Mouse (Mus musculus): ENCODE measurements around the gene Mvb12a.

The Mvb12a gene

DNA sequence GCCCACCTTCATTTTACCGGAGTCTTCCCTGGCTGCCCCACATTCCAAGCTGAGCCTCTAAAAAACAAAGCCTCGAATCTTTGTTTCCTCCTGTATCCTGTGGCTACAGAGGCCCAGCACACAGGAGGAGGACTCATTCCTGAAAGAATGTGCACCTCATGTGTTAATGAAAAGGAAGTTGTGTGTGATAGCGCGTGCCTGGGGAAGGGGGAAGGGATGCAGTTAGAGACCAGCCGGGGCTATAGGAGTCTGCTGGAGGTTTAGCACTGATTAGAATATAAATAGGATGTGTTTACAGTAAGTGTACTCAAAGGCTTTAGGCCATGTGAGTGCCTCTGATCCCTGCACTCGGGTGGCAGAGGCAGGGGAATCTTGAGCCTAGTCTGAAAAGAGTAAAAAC lies 16.4 kb upstream of the Mvb12a start:
- no peak for DNase-seq (ENCODE audit: low read depth, low spot score)

DNA sequence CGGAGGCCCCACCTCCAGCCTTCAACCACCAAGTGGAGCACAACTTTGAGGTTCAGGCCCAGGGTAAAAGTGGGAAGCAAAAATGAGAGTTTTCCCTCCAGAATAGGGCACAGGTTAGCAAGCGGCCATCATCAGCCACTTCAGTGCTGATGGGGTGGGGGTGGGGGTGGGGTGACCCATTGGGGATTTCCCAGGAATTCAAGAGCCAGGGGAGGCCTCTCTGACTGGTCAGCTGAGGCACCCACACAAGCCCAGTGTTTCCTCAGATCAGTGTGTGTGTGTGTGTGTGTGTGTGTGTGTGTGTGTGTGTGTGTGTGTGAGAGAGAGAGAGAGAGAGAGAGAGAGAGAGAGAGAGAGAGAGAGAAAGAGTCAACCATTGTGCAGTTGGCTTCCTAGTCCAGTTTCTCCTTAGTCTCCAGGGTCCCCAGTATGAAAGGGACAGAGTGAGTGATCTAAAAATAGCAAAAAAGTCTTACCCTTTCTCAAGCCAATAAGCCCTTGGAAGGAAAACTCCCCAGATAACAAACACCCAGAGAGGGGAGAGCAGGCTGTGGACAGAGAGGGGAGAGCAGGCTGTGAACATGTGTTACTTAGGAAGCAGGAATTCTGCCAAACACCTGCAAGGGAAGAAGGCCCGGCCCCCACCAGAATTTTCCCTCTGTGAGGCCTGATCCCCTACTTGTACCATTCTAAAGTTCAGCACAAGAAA lies 15.4 kb upstream of the Mvb12a start:
- no peak for DNase-seq (ENCODE audit: low read depth, low spot score)

DNA sequence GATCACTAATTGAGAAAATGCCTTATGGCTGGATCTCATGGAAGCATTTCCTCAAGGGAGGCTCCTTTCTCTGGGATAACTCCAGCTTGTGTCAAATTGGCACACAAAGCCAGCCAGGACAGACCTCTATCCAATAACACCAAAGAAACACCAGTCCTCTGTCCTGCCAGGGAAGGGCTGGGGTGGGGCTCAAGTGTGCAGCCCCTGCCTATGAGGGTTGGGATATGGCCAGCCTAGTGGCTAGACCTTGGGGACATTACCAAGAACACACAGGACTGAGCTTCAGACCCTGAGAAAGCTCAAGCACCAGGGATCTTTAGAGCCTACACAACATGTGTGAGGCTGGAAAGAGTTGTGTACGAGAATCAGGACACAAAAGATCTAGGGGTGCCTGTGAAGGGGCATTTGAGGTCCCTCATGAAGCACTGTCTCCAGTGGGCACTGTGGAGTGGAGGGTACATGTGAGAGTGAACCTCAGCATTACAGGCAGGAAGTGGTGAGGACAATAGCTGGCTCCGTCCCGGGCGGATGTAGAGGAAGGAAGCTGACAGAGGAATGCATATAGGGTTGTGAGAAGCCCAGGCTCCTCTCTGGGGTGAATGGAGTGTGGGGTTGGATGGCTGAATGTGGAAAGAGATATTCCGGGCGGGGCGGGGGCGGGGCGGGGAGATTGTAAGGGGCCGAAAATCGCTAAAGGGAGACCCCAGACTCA lies 14.2 kb upstream of the Mvb12a start:
- peak; percentile 62 for DNase-seq (ENCODE audit: low read depth, low spot score)

DNA sequence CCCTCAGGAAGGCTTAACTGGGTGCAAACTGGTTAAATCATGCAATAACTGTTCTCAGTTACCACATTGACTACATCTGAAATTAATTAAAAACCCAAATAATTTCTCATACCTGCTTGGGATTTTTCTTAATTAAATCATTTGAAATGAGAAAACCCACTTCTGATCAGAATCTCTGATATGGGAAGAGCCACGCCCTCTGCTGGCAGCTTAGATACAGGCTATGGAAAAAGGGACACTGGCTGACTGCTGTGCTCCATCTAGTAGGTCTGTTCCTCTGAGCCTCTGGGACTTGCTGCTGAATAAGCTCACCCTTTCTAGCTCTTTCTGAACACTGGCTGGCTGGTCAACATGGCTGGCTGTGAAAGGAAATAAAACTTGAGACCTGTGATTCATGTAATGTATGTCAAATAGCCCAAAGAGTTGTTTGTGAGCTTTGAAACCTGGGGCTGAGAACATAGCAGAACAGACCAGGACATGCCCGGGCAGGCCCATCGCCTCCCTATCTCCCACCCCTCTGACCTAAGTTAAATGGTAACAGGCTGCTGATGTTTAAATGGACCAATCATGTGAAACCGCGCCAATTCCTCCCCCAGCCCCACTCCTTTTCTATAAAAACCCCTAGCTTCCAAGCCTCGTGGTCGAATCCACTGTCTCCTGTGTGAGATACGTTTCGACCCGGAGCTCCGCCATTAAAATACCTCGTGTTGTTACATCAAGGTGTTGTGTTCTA lies 11.8 kb upstream of the Mvb12a start:
- DNase-seq (ENCODE audit: low read depth, low spot score), result peak; percentile 44

DNA sequence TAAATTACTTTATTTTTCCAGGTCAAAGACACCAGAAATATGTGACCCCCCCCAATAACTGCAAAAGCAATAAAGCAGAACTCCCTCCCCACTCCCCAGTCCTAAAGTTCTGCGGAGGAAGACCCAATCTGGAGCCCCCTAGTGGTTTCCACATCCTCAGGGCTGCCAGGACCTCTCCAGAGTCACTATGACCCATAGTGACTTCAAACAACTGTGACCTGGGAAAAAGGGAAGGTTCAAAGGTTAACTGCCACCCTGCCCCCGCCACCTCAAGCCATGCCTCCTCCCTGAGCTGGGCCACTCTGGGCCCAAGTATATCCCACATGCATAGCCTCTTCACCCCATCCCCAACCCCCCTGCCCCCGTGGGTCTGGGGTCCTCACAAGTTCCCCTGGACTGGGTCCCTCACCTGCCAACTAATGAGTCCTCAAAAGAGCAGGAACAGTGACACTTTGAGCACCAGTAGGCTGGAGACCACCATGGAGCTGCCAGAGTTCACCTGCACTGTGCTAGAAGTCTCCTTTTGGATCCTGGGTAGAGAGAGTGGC lies 8.4 kb upstream of the Mvb12a start:
- DNase-seq (ENCODE audit: low read depth, low spot score), result no peak

DNA sequence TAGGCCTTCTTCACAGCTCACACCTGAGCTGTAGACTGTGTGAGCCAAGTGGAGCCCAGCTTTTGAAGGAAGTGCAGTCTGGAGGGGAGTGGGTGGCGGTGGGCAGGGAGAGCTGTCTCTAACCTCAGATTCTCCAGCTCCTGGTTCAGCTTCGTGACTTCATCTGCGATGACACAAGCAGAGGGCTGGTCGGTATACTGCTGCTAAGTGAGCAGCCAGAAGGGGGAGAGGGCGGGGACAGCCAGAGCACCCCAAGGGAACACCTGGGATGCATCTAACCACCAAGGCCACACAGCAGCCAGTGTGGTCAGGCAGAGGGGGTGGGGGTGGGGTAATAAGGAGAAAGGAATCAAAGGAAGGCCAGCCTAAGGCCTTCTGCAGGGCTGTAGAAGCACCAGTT lies 7.1 kb upstream of the Mvb12a start:
- peak; percentile 28 for DNase-seq (ENCODE audit: low read depth, low spot score)

DNA sequence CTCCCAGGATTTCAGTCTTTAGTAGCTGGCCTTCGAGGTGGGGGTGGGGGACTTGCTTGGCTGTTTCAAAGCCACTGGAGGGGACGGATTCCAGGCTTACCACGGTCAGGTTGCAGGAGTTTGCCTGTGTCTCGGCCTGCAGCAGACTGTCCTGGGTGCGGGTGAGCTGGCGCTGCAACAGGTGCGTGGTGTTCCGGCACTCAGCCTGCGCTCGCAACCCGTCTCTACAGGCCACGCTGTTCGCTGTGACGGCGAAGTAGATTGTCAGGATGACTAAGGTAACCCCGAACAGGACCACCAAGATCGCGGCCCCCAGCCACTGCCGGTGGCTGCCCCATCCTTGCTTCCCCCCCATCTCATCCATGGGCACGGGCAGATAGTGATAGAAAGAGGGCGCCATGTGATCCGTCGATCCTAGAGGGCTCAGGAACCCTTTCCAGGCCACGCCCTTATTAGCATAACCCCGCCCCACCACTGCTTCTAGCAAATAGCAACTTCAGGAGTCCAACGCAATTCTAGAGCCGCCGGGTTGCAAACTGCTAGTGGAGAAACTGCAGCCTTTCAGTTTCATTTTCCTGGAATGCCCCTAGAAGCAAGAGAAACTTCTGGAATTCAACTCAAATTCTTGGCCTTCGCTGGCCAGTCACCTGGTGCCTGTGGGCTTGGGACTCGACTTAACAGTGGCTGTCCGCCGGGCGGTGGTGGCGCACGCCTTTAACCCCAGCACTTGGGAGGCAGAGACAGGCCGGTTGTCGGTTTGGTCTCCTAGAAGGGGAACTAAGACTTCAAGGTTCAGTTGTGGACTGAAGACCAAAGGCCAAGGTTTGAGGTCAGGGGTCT lies 5.5 kb upstream of the Mvb12a start, which contains the start of gene Bst2:
TSS of gene Bst2 (minus strand) at position 429 of the 840 bp plus-strand sequence.
- peak; percentile 94 for DNase-seq (ENCODE audit: low read depth, low spot score)

DNA sequence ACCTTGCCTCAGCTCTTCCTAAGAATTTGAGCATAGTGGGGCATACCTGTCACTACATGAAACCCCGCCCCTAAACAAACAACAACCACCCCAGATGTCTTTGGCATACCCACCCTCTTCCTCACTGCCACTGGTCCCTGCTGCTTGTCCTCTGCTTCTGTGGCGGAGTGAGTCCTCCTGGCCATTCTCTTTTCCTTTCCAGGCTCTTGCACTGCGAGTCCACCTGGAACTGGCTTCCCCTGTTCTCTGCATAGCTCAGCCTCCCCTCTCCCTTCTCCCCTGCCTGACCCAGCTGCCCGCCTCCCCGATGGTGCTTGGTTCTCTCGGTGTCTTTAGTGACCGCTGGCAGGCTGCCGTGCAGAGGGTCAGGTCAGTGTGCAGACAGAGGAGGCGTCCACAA lies 1.0 kb downstream of the Mvb12a start:
- no peak for DNase-seq (ENCODE audit: low read depth, low spot score)

DNA sequence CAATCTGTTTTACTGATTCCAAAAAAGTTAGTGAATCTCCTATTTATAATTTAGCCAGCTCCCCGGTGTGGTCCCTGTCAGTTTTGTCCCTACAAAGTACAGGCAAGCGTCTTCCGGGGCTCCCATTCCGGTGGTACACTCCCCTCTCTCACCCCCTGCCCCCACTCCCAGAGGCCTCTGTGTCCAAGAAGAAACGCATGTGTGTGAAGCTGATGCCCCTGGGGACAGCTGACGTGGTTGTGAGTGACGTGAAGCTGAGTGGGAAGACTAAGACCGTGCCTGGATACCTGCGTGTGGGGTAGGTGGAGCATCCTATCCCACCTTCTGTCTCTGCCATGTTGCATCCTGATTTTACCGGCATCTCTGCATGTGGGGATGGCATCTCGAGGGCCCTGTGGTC lies 2.3 kb downstream of the Mvb12a start:
- DNase-seq (ENCODE audit: low read depth, low spot score), result no peak

DNA sequence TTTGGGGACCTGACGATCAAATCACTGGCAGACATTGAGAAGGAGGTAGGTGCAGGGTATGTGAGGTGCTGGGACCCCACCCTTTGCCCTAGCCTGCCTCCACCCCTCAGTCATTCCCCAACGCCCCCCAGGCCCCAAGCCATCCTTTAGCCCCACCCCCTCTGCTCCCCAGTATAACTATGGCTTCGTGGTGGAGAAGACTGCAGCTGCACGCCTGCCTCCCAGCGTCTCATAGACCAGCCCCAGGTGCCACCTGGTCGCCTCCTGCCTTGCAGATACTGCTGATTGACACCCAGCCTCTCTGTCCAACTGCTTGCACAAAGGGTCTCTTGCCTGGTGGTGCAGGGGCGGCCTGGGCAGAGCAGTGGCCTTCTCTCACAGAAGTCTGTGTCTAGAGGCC lies 4.9 kb downstream of the Mvb12a start:
- no peak for DNase-seq (ENCODE audit: low read depth, low spot score)

DNA sequence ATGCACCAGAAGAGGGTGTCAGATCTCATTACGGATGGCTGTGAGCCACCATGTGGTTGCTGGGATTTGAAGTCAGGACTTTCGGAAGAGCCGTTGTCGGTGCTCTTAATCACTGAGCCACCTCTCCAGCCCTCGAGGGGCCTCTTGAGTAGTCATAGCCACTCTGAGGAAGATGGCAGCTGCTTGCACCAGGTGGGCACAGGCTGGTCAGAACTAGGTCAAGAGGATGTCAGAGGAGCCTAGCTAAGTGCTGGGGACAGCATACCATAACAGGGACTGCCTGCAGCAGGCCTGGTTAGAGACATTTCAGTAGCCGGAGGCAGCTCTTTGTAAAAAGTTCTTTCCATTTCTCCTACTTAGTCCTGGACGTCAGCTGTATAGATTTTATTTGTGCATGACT lies 8.0 kb downstream of the Mvb12a start:
- DNase-seq (ENCODE audit: low read depth, low spot score), result no peak

DNA sequence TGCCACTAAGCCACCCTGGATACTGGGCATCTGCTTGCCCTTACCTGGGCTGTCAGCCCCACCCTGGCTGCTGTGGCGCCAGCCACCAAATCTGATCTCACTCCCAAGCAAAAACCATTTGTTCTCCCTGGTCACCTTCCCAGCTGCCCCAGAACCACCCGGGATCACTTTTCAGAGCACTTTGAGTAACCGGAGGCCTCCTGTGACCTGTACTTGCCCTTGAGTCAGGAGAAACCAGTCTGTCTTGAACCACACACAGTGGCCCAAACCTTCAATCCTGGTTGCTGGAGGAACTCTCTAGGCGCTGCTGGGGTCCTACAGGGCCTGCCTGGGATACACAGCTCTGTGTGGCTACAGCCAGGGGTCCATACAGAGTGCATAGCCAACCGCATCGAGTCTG lies 10.0 kb downstream of the Mvb12a start:
- DNase-seq (ENCODE audit: low read depth, low spot score), result no peak

DNA sequence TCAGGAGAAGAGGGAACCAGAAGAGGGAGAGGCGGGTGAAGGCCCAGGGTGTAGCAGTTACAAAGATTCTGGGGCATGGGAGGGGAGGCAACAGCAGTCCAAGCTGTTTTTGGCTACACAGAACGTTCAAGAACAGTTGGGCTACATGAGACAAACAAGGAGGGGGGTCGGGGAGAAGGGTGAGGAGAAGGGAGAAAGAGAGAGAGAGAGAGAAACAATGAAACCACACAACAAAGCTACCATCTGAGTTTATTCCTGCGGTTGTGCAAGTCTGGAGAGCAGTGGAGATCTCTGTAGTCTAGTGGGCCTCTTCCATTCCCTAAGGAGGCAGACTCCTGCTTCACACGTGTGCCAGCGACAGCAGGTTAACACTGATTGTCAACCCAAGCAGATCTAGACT lies 11.3 kb downstream of the Mvb12a start:
- DNase-seq (ENCODE audit: low read depth, low spot score), result no peak

DNA sequence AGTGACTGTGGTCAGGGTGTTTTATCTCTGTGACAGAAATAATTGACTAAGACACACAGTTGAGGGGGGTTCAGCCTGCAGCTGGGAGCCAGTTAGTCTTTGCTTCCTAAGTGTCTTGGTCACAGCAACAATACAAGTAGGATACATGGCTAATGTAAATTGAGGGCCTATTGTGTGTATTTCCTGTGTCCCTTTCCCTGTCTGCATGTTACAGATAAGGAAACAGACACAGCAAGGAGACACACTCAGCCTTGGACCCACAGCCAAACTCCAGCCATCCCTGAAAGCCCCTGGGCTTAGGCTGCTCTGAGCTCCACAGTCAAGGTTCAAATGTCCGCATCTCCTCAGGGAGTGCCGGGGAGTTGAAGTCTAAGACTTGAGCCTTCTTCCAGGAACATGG lies 11.9 kb downstream of the Mvb12a start:
- no peak for DNase-seq (ENCODE audit: low read depth, low spot score)

DNA sequence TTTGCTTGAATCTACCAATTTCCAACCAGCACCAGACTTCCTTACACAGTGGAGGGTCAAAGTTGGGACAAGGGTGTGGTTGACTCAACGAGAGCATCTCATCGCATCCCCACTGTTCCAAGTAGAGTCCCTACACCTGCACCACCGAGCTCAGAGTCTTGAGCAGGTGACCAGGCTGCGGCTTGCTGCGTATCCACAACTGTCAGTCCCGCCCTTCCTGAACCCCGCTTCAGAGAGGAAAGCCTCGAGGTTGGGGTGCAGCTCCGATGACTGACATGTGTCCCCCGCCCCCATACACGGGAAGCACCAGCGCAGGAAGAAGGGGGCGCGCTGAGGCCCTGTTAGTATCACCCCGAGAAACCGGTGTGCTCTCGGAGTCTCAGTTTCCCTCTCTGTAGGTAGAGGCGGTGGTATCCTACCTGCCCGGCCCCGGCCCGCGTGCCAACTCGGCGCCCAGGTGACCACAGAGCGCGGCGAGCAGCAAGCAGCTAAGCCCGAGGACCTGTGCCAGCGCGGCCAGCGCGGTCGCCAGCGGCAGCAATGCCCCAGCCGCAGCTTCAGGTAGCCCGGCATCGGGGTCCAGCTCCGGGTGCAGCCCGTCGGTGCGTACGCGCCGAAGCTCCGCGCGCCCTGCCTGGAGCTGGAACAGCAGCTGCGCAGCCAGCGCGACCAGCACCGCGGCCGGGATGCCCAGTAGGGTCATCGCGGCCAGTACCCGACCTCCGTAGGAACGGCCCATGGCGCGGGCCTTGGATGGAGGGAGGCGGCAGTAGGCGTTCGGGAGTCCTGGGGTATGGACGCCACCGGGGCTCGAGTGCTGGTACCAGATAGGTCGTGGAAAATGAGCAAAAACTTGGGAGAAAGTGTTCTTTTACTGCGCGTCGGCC lies 15.6 kb downstream of the Mvb12a start, which contains the start of gene Tmem221:
TSS of gene Tmem221 (minus strand) at position 801 of the 887 bp plus-strand sequence.
- peak; percentile 78 for DNase-seq (ENCODE audit: low read depth, low spot score)

DNA sequence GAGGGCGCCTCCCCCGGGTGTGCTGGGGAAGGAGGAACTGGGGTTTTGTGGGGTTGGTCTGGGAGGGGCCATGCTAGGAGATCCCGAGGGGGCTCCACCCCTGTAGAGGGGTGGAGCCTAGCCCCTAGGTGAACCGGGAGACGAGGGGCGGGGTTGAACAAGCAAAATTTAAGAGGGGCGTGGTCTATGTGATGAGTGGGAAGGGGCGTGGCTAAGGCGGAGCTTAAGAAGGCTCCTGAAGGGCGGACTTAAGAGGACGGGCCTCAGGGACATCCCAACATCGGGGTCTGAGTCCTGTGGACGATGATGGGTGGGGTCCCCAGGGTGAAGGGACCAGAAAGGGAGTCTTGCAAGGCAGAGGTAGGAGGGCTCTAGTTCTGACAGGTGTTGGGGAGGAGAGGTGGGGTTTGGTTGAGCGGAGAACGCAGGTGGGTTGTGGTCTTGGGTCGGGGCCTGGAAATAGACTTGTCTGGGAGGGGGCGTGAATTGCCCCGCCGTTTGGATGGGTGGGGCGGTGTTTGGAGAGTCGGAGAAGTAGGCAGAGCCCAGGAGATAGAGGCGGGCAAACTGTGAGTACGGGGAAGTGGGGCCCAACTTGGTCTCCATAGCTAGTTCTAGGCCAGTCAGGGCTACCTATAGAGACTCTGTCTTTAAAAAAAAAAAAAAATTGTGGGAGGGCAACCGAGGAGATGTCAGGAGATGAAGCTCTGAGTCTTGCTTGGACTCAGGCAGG lies 16.4 kb downstream of the Mvb12a start:
- DNase-seq (ENCODE audit: low read depth, low spot score), result peak; percentile 90

DNA sequence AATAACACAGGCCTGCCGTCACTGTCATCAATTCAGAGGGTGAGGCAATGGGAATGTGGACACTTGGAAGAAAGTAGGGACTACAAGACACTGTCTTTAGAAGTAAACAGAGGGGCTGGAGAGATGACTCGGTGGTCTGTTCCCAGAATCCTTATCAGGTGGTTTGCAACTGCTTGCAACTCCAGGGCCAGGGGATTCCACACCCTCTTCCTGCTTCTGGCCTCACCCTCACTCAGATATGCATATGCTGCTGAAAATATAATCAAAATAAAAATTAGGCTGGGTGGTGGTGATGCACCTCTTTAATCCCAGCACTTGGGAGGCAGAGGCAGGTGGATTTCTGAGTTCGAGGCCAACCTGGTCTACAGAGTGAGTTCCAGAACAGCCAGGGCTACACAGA lies 17.3 kb downstream of the Mvb12a start:
- no peak for DNase-seq (ENCODE audit: low read depth, low spot score)

DNA sequence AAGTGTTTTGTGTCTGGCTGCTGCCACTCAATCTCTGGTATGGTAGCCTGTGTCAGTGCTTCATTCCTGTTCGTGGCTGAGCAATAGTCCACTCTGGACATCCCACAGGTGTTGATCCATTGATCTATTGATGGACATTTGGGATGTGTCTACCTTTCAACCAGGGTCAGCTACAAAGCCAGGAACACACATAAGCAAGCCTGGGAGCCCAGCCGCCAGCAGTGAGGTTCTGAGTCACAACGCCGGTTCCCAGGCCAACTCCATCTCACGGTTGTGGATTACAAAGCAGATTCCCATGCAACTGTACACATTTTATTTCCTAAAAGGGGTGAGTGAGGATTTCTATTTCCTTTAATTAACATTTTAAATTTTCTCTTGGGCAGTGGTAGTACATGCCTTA lies 18.0 kb downstream of the Mvb12a start:
- DNase-seq (ENCODE audit: low read depth, low spot score), result no peak

DNA sequence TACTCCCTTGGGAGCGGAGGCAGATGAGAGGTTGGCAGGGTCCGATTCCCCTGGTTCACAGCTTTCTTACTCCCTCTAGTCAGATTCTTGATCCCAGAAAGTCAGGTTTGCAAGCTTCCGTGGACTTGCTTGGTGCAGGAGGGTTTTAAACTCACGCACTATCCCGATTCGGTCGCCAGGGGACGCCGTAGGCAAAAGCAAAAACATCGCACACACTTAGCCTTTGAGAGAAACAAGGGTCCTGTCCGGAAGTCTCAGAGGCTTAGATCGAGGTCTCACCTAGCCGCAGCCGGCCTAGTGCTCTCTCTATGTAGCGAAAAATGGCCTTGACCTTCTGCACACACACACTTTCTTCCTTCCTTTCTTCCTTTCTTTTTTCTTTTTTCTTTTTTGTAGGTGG lies 18.7 kb downstream of the Mvb12a start:
- DNase-seq (ENCODE audit: low read depth, low spot score), result peak; percentile 84

DNA sequence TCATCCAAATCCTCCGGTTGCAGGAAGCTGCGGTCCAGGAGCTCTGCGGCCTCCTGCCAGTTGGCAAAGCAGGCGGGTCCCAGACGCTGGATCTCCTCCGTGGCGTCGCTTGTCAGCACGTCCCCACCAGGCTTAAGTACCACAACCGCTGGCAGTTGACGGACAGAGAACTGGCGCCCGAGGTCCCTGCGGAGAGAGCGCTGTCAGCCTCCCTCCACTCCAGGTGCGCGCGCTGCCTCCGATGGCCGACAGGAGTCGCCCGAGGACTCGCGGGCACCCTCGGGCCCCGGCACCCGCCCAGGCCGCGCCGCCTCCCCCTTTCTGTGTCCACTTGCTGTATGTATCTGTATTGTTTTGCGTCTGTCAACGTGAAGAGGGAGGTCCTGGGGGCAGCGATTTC lies 20.0 kb downstream of the Mvb12a start:
- peak; percentile 74 for DNase-seq (ENCODE audit: low read depth, low spot score)
